Mouse (Mus musculus) liver, postnatal 0 days (tissue): ENCODE data around the gene 2810021J22Rik.
"Not testable (repeated sequence)": the region's sequence is repeated elsewhere in the genome, so short reads cannot be mapped to it uniquely, and the experiment has no call there.

Experiments
- CTCF ChIP-seq: sonication (generic); IDR thresholded peaks from 2 replicates; pipeline ENCODE4 v1.5.1; 2016; ENCODE audit warnings: antibody characterized with exemption, low read depth
- EP300 ChIP-seq: IDR thresholded peaks from 2 replicates; pipeline ENCODE4 v1.6.1; 2016; ENCODE audit warnings: antibody characterized with exemption, low read depth, mild to moderate bottlenecking

- not testable (repeated sequence) for TF ChIP-seq CTCF, EP300
Observed at GRCm38 (mm10) chr11:58828937-58829336, 38.1 kb upstream of the 2810021J22Rik start, which contains the start of gene Olfr312.
